ENCODE assay signal across 8 mouse cellular contexts in genomic region chr2:27426855-27427457, GRCm38 (mm10). TPM values are rescaled to one million over a fixed set of nuclear protein-coding genes. Genes with fewer than 3 reads are reported as not detected.
A peak's percentile ranks its signal among the peaks of the same experiment; 100 is the strongest.
DNase-seq lines count a peak whose midpoint lies in the region; ATAC-seq lines count a peak whose summit lies in the region.

Gene Vav2, minus strand, starts transcription at chr2:27427033.

- peak; percentile 94 for DNase-seq in NIH3T3 (ENCODE audit: low read depth)
- peak; percentile 48 for DNase-seq in cerebellum, adult 9-10 months
- peak; percentile 72 to 85 for DNase-seq in layer of hippocampus, postnatal 10 days (ENCODE audit: low spot score in 2 of 2)
- DNase-seq in lung, postnatal 10 days = peak; percentile 96
- peak; percentile 83 for DNase-seq in ovary, postnatal 14 days (ENCODE audit: low spot score)
- peak; percentile 96 for DNase-seq in thymus, postnatal 10 days (ENCODE audit: low spot score in 2 of 2)

- ATAC-seq in frontal cortex, adult (ENCODE audit: low TSS enrichment) = peak; percentile 29
- ATAC-seq in hematopoietic stem cell, adult 5-6 weeks (replicated peaks in 1 of 2; ENCODE audit: insufficient read depth in 1 of 2, low FRiP score in 2 of 2, low TSS enrichment in 1 of 2, low read depth in 1 of 2, poor library complexity in 2 of 2, severe bottlenecking in 2 of 2) = peak; percentile 89 to 92

RNA-seq across cellular contexts. Expression of gene Vav2, which starts in this region (rescaled TPM):
- 11.5 and 11.6 TPM in 2 replicates for total RNA-seq in hematopoietic stem cell, adult 5-6 weeks (2017)
- 10 to 100 TPM; 30.3 to 33.4 TPM for total RNA-seq in layer of hippocampus, postnatal 10 days (2021)

Comparison
In these comparisons a context has a peak if more than half of its experiments do, and no peak if none do; other contexts are left out.
1. Peak in every context shown above with its lines: DNase-seq and ATAC-seq.